Mouse (Mus musculus): ENCODE measurements around the gene Fzd1.

GRCm38 (mm10) chr5:4735461-4735860 lies 22.4 kb downstream of the Fzd1 start:
- TF ChIP-seq POLR2A (IDR thresholded peaks at IDR 0.05; ENCODE audit: insufficient read depth, low read length) (no peak), CTCF (IDR thresholded peaks at IDR 0.05; ENCODE audit: low read depth, low read length) (no peak)
